Mouse (Mus musculus): Measurements from ENCODE around the gene Cyp2d10.
"Not testable (repeated sequence)": the region's sequence is repeated elsewhere in the genome, so short reads cannot be mapped to it uniquely, and the experiment has no call there.

Cyp2d10 gene

GRCm38 (mm10) chr15:82406981-82407380, at the start of gene Cyp2d10:
Gene Cyp2d10 (minus strand): TSS chr15:82407195.
- in situ Hi-C loops (cut with MboI) = no loop called here

GRCm38 (mm10) chr15:82456086-82456790, 49.2 kb upstream of the Cyp2d10 start:
- in situ Hi-C loops (cut with MboI) = not testable (repeated sequence)

- in situ Hi-C loops (cut with MboI) = not testable (repeated sequence)
Measured at GRCm38 (mm10) chr15:82453501-82453900, 46.5 kb upstream of the Cyp2d10 start.

- in situ Hi-C loops (cut with MboI) = not testable (repeated sequence)
Measured at GRCm38 (mm10) chr15:82452133-82452532, 45.1 kb upstream of the Cyp2d10 start.

- in situ Hi-C loops (cut with MboI) = not testable (repeated sequence)
Measured at GRCm38 (mm10) chr15:82450045-82450444, 43.0 kb upstream of the Cyp2d10 start.

- in situ Hi-C loops (cut with MboI) = no loop called here
Measured at GRCm38 (mm10) chr15:82445196-82445595, 38.2 kb upstream of the Cyp2d10 start.

- in situ Hi-C loops (cut with MboI) = no loop called here
Measured at GRCm38 (mm10) chr15:82443658-82444057, 36.7 kb upstream of the Cyp2d10 start.

GRCm38 (mm10) chr15:82437975-82438617, 31.1 kb upstream of the Cyp2d10 start:
- in situ Hi-C loops (cut with MboI) = no loop called here

- in situ Hi-C loops (cut with MboI) = no loop called here
Measured at GRCm38 (mm10) chr15:82435606-82436005, 28.6 kb upstream of the Cyp2d10 start.

GRCm38 (mm10) chr15:82435011-82435410, 28.0 kb upstream of the Cyp2d10 start:
- in situ Hi-C loops (cut with MboI) = no loop called here

- in situ Hi-C loops (cut with MboI) = no loop called here
Measured at GRCm38 (mm10) chr15:82434541-82434940, 27.5 kb upstream of the Cyp2d10 start.

- in situ Hi-C loops (cut with MboI) = no loop called here
Measured at GRCm38 (mm10) chr15:82433621-82434020, 26.6 kb upstream of the Cyp2d10 start.

GRCm38 (mm10) chr15:82433137-82433536, 26.1 kb upstream of the Cyp2d10 start, which contains the start of gene Cyp2d9:
Gene Cyp2d9 (plus strand): TSS chr15:82433437.
- in situ Hi-C loops (cut with MboI) = no loop called here

GRCm38 (mm10) chr15:82423471-82423870, 16.5 kb upstream of the Cyp2d10 start:
- in situ Hi-C loops (cut with MboI) = no loop called here

GRCm38 (mm10) chr15:82422935-82423334, 15.9 kb upstream of the Cyp2d10 start:
- in situ Hi-C loops (cut with MboI) = no loop called here

GRCm38 (mm10) chr15:82418616-82419015, 11.6 kb upstream of the Cyp2d10 start:
- in situ Hi-C loops (cut with MboI) = no loop called here

GRCm38 (mm10) chr15:82416797-82417789, 10.1 kb upstream of the Cyp2d10 start:
- in situ Hi-C loops (cut with MboI) = no loop called here

GRCm38 (mm10) chr15:82407536-82407935, 541 bp upstream of the Cyp2d10 start:
- in situ Hi-C loops (cut with MboI) = no loop called here

- in situ Hi-C loops (cut with MboI) = no loop called here
Measured at GRCm38 (mm10) chr15:82404163-82404562, 2.8 kb downstream of the Cyp2d10 start.

- in situ Hi-C loops (cut with MboI) = no loop called here
Measured at GRCm38 (mm10) chr15:82403606-82404005, 3.4 kb downstream of the Cyp2d10 start.

- in situ Hi-C loops (cut with MboI) = no loop called here
Measured at GRCm38 (mm10) chr15:82402741-82403140, 4.3 kb downstream of the Cyp2d10 start.

- in situ Hi-C loops (cut with MboI) = no loop called here
Measured at GRCm38 (mm10) chr15:82402106-82402505, 4.9 kb downstream of the Cyp2d10 start.
